Mouse (Mus musculus) left cerebral cortex, postnatal 10 days (tissue): ENCODE results near the gene Slc30a3. TPM values are rescaled to one million over a fixed set of nuclear protein-coding genes. Genes with fewer than 3 reads are reported as not detected.
"Not testable (repeated sequence)": the region's sequence is repeated elsewhere in the genome, so short reads cannot be mapped to it uniquely, and the experiment has no call there.

Experiments
- DNase-seq, 2 experiments: peaks; one replicate each; pipeline ENCODE4 v3.0.0; 2021 to 2022; ENCODE audit warnings: low spot score in 2 of 2, mixed read lengths in 1 of 2; ENCODE audit errors: extremely low spot score in 1 of 2
- intact Hi-C: fragments of 180-260 bp; cut with DNase I; formaldehyde crosslinking; loops from one replicate; pipeline ENCODE4 v1.15.1; 2025
- total RNA-seq, 2 experiments: library from RNA; stranded (reverse); gene quantifications; 2 replicates each; pipeline ENCODE4 v1.2.3; 2021

Slc30a3 gene
- total RNA-seq, 2 experiments from 2014 or later, result 101 to 118 TPM

DNA sequence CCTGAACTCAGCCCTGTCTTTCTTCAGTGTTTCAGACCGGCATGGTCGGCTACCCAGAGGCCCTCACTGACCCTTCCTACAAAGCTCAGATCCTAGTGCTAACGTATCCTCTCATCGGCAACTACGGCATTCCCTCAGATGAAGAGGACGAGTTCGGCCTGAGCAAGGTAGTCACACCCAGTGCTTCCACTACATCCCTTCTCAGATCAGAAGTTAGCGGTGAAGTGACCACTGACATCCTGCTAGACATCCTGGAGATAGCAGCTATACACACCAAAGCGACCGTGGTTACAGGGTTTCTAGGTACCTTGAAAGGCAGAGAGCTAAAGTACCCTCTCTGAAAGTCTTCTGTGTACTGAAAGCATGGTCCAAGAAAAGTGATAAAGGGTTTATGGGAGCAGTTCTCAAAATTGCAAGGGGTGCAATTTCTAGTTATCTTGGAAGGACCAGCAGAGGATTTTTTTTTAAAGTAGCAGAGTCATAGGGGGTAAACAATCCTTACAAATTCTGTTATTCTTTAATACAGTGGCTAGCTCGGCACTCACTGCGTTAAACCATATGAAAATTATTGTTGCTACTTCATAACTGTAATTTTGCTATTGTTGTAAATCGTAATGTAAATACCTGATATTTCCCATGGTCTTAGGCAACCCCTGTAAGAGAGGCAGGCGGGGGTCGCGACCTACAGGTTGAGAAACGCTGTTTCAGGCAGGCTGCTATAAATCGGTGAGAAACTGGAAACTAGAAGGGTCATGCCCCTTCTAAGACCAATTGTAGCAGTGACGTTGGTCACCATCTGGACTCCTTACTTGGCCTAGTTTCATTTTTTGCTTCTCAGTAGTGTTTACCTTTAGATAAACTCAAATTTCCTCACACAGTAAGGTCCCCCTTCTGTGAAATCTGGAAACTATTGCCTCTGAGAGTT is 52.6 kb downstream of the Slc30a3 start:
- no peak for DNase-seq
- intact Hi-C loops, result no loop called here

DNA sequence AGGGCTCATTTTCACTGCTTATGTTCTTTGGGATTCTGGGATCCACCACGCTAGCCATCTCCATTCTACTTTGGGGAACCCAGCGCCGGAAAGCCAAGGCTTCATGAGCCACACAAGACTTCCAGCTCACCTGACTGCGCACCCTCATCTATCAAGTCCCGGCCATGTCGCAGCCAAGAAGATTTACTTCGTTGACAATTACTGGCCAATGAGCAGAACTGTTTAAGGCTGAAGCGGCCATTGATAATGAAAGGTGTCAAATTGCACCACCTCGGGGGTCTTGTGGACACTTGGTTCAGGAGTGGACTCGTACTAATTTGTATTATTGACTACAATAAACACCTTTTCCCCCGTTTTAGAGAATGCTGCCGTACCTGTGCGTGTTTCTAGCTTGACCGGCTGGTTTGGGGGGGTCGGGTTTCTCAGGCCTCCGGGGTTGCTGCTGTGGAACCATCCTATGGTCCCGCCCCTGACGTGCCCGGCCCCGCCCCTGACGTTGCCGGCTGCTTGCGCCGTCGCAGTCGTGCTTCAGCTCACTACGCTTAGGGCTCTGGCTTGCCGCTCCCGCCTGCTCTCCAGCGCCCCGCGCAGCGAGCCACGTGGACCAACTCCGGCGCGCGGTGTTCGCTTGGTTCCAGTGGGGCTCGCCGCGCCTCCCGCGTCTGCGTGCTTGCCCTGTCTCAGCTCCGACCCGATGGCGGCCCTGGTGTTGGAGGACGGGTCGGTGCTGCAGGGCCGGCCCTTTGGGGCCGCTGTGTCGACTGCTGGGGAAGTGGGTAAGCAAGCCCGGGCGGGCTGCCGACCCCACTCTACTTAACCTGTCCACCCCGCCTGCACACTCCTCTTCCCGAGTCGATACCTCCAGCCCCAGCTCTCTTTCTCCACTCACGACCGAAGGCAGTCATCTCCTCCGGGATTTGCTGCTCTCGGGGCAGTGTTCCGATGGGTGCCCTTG is 53.5 kb downstream of the Slc30a3 start, which contains the start of gene Cad:
TSS of gene Cad (plus strand) at position 520 of the 955 bp plus-strand sequence.
- intact Hi-C loops, result loop anchor here (5.0 kb wide), 1 partner anchor 107 kb away; the partner anchor contains the start of gene Cgref1
- DNase-seq, result peak; percentile 89 to 97

DNA sequence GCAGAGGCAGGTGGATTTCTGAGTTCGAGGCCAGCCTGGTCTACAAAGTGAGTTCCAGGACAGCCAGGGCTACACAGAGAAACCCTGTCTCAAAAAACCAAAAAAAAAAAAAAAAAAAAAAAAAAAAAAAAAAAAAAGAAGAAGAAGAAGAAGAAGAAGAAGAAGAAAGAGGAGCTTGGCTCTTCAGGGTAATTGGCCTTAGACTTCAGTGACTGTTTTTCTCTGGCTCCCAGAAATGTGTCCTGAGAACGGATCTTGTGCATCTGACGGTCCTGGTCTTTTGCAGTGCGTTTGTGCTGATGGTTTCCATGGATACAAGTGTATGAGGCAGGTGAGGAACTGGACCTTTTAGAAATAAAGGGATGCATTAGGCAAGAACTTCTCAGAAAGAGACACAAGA is 54.3 kb downstream of the Slc30a3 start:
- intact Hi-C loops, result loop anchor here (5.0 kb wide), 1 partner anchor 106 kb away; the partner anchor contains the start of gene Cgref1
- DNase-seq, result not testable (repeated sequence)

DNA sequence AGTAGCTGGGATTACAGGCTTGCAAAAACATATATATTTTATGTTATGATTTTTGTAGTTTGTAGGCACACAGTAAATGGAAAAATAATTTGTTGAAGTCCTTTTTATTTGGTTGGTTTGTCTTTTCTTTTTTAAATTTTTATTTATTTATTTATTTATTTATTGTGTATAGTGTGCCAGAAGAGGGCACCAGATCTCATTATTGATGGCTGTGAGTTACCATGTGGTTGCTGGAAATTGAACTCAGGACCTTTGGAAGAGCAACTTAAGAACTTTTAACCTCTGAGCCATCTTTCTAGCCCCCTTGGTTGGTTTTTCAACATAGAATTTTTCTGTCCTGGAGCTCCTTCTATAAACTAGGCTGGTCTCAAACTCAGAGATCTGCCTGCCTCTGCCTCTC is 57.6 kb downstream of the Slc30a3 start:
- intact Hi-C loops, result loop anchor here (5.0 kb wide), 1 partner anchor 103 kb away; the partner anchor contains the start of gene Cgref1

DNA sequence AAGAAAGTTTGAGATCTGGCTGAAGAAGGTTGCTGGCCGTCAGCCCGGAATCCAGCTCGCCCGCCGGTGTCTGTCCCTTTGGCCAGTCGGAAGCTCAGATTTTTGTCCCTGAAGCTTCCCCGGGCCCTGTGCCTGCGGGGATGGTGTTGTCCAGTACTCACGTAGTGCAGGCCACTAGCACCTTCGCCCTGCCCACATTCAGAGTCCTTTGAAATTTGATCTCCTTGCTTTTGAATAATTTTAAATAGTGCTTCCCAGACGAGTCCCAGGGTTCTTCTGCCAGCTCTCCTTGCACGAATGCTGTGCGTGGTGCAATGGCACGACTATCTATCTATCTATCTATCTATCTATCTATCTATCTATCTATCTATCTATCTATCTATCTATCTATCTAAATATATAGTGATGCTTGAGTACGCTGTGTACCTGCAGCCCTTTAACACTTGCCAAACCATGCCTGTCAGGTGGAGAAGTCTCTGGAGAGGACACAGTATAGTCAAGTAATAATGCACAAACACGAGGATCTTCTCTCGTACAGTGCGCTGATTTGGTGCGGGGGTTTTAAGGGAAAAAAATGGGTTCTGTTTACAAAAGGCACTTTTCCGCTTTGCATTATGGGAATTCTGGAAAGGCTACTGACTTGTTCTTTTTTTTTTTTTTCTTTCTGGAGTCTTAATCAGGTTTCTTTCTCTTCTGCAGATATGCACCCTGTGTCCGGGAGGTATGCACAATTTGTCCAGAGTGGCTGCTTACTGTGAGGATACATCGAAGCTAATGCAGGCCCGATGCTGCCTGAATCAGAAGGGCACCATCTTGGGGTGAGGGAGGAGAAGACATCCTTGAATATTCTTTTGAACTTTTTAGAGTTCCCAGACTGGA is 59.0 kb downstream of the Slc30a3 start, which contains the start of gene Slc5a6:
TSS of gene Slc5a6 (minus strand) at position 162 of the 879 bp plus-strand sequence.
- intact Hi-C loops, result no loop called here

More for the DNA sequence above, 57.6 kb downstream of the Slc30a3 start:
- DNase-seq, result no peak

DNA sequence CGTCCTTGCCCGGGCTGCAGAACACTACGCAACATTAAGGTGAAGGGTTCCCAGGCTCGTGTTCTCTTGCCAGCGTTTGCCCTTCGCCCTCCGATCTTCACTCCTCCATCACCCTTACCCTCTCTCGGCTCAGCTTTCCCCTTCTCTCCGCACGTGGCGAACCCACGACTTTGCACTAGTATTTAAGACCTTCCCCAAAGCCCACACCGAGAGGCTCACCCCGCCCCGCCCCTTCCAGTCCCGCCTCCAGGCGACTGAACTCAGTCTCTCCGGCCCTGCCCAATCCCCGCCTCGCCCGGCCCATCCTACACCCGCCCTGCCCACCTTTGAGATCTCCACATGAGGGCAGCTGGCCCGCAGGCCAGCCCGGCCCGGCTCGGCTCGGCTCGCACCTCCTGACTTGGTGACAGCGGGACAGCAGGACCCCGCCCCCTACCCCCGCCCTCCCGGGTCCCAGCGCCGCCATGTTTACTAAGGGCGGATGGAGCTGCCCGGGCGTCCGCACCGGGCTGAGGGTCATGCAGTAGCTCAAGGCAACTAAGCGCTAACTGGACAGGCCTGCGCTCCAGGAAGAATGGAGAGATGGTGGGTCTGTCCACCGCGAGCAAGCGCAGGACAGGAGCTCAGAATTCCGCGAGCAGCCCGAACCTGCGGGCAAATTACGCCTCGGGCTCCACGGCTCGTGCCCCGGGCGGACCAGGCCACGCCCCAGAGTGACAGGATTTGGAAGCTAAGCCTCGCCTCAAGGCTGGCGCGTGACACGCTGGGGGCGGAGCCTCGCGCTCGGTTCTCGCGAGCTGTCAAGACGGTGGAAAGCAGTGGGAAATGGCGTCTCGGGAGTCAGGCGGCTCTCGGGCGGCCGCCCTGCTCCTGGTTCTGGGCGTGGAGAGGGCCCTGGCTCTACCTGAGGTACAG is 59.9 kb downstream of the Slc30a3 start, which contains the start of gene Atraid:
TSS of gene Atraid (plus strand) at position 465 of the 915 bp plus-strand sequence.
- intact Hi-C loops, result no loop called here
- DNase-seq, result peak; percentile 97 to 99

More for the DNA sequence above, 59.0 kb downstream of the Slc30a3 start, which contains the start of gene Slc5a6:
- peak; percentile 49 to 51 for DNase-seq

DNA sequence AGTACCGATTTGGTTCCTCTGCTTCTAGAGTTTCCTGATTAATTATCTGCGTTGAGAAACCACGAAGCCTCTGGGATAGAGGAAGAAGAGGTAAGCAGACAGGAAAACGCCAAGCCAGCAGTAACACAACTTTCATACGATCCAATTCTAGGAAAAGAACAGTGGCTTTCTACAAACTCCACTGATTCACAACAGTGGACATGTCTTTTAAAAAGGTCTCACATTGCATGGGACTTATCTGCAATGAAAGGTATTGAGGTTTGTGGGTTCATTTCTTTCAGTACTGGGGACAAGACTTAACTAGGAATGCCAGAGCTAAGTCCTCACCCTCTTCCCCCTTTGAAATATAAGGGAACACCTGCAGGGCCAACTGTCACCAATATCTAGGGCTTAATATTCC is 61.0 kb downstream of the Slc30a3 start:
- DNase-seq, result no peak
- intact Hi-C loops, result no loop called here

DNA sequence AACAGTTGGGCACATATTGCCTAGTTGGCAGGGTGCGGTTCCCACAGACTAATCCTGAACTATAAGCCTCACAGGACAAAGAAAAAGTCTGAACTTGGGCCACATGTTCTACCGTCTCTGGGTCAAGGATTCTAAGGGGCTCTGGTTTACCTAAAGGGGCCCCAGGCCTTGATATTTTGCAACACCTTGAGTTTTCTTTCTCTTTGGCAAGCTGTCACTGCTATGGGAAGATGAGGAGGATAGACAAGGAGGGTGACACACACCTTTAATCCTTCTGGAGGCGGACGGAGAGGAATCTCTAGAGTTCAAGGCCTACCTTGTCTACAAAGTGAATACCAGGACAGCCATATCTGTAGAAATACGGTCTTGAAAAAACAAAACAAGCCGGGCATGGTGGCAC is 61.6 kb downstream of the Slc30a3 start:
- intact Hi-C loops, result no loop called here
- no peak for DNase-seq

DNA sequence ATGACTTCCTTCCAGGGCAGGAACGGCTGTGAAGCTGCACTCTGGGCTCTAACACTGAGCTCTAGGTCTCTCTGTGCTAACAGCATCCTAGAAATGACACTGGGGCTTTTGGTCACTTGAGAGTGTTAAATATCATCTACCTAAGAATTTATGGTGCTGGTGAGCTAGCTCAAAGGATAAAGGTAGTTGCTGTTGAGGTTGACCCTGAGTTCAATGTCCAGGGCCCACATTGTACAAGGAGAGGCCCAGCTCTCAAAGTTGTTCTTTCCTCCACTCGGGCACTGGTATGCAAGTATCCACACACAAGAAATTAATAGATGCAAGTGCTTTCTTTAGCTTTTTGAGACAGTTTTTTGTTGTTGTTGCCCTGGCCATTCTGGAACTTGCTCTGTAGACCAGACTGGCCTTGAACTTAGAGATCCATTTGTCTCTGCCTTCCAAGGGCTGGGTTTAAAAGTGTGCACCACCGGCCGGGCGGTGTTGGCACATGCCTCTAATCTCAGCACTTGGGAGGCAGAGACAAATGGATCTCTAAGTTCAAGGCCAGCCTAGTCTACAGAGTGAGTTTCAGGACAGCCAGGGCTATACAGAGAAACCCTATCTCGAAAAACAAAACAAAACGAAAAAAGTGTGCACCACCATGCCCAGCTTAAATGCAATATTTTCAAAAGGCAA is 69.7 kb downstream of the Slc30a3 start:
- DNase-seq, result no peak
- intact Hi-C loops, result no loop called here

DNA sequence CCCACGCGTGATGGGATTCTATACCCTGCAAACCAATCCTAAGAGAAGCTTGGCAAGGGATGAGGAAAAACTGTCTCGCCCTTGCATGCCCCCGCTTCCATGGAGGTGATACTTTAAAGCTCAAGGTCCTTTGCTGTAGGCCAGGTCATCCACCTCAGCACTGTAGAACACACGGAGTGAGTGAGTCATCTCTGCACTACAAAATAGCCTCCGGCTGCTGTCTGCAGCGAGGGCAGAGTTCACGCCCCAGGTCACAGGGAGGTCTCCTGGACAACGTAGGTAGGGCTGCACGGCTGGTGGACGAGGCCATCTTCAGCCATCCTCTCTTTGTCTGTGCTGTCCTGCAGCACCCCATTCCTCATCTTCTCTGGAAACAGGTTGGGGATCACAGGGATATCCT is 71.5 kb downstream of the Slc30a3 start:
- intact Hi-C loops, DNase-seq: not testable (repeated sequence)

Other genes with a start within 250 kb of the Slc30a3 start
- 10 to 100 TPM; 61.3 to 66.5 TPM for gene Tmem214, start 240.2 kb downstream of the Slc30a3 start, total RNA-seq
- 10 to 100 TPM; 19.5 to 22.2 TPM for gene Agbl5, start 219.5 kb downstream of the Slc30a3 start, total RNA-seq
- gene Ost4, start 200.4 kb downstream of the Slc30a3 start, total RNA-seq, result 100 to 1,000 TPM in 1 of 2 experiments, 10 to 100 TPM in 1; 98.0 to 102 TPM
- gene Emilin1, start 194.8 kb downstream of the Slc30a3 start, total RNA-seq, result 1 to 10 TPM; 5.1 to 5.5 TPM
- gene Khk, start 186.8 kb downstream of the Slc30a3 start, total RNA-seq, result 1 to 10 TPM; 7.3 to 8.0 TPM
- gene Cgref1, start 162.6 kb downstream of the Slc30a3 start, total RNA-seq, result 10 to 100 TPM; 61.1 to 62.5 TPM
- 100 to 1,000 TPM; 116 to 122 TPM for gene Preb, start 147.9 kb downstream of the Slc30a3 start, total RNA-seq
- under 1 TPM; 0.08 to 0.24 TPM for gene Tcf23, start 139.6 kb downstream of the Slc30a3 start, total RNA-seq
- 10 to 100 TPM; 72.4 to 77.2 TPM for gene Atraid, start 59.9 kb downstream of the Slc30a3 start, total RNA-seq
- 10 to 100 TPM; 15.3 to 16.5 TPM for gene Slc5a6, start 59.3 kb downstream of the Slc30a3 start, total RNA-seq
- 10 to 100 TPM; 21.5 to 25.4 TPM for gene Cad, start 53.5 kb downstream of the Slc30a3 start, total RNA-seq
- gene Dnajc5g, start 2.0 kb downstream of the Slc30a3 start, total RNA-seq, result not detected
- gene Trim54, start 8.5 kb upstream of the Slc30a3 start, total RNA-seq, result under 1 TPM; 0.86 to 0.97 TPM
- gene Ucn, start 30.6 kb upstream of the Slc30a3 start, total RNA-seq, result 1 to 10 TPM; 1.1 TPM
- 10 to 100 TPM; 35.7 to 36.2 TPM for gene Mpv17, start 46.0 kb upstream of the Slc30a3 start, total RNA-seq
- 1 to 10 TPM; 1.6 to 3.9 TPM for gene Gm29609, start 71.7 kb upstream of the Slc30a3 start, total RNA-seq
- gene Gtf3c2, start 71.9 kb upstream of the Slc30a3 start, total RNA-seq, result 10 to 100 TPM; 59.8 to 60.6 TPM
- gene Snx17, start 85.0 kb upstream of the Slc30a3 start, total RNA-seq, result 10 to 100 TPM; 73.4 to 74.6 TPM
- 10 to 100 TPM; 48.2 to 49.7 TPM for gene Eif2b4, start 85.2 kb upstream of the Slc30a3 start, total RNA-seq
- gene Zfp513, start 94.1 kb upstream of the Slc30a3 start, total RNA-seq, result 10 to 100 TPM; 25.0 to 26.5 TPM
- gene Ppm1g, start 112.5 kb upstream of the Slc30a3 start, total RNA-seq, result 100 to 1,000 TPM; 108 TPM
- 10 to 100 TPM; 73.0 to 77.3 TPM for gene Nrbp1, start 132.6 kb upstream of the Slc30a3 start, total RNA-seq
- gene Gm9970, start 133.0 kb upstream of the Slc30a3 start, total RNA-seq, result not detected
- gene Krtcap3, start 143.5 kb upstream of the Slc30a3 start, total RNA-seq, result 1 to 10 TPM; 2.4 to 2.6 TPM
- gene Ift172, start 182.9 kb upstream of the Slc30a3 start, total RNA-seq, result 10 to 100 TPM; 67.7 to 68.2 TPM
- gene Fndc4, start 187.8 kb upstream of the Slc30a3 start, total RNA-seq, result 100 to 1,000 TPM; 165 to 166 TPM
- gene Gckr, start 189.2 kb upstream of the Slc30a3 start, total RNA-seq, result under 1 TPM in 1 of 2 experiments, not detected in 1; 0.14 TPM